Mouse (Mus musculus): Measurements from ENCODE around the gene Lipt2.

DNA sequence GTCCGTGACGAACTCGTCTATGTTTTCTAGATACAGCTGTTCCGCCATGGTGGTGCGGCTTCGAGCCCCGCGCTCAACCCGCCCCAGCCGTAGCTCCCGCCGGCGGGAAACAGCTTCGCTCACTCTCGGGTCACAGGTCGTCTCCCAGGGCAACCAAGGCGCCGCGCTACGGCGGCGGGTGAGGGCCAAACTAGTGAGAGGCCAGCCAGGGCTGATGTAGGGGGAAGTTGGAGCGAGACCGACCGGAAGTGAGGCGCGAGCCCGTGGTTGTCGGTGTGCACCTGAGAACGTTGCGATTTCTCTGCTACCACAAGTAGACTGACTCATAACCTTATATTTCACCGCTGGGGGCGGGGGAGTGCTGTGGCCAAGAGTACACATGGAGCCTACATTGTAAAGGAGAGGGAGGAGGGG, 37.7 kb upstream of the Lipt2 start, which contains the start of gene Pold3:
- TF ChIP-seq MAFK (IDR thresholded peaks at IDR 0.05; ENCODE audit: insufficient read depth, low read depth, low read length): 0 out of 2 replicates have a peak, but pooled peaks have one; percentile 13
- no peak for TF ChIP-seq ZC3H11A (IDR thresholded peaks at IDR 0.05; ENCODE audit: borderline replicate concordance, low read depth, low read length)

Data from ES-E14 (cell line).